Mouse (Mus musculus): ENCODE results near the gene Eef1akmt3. TPM values are rescaled to one million over a fixed set of nuclear protein-coding genes. Genes with fewer than 3 reads are reported as not detected.

Eef1akmt3 gene
- polyA plus RNA-seq, 2 experiments = 0.87 to 3.4 TPM

DNA sequence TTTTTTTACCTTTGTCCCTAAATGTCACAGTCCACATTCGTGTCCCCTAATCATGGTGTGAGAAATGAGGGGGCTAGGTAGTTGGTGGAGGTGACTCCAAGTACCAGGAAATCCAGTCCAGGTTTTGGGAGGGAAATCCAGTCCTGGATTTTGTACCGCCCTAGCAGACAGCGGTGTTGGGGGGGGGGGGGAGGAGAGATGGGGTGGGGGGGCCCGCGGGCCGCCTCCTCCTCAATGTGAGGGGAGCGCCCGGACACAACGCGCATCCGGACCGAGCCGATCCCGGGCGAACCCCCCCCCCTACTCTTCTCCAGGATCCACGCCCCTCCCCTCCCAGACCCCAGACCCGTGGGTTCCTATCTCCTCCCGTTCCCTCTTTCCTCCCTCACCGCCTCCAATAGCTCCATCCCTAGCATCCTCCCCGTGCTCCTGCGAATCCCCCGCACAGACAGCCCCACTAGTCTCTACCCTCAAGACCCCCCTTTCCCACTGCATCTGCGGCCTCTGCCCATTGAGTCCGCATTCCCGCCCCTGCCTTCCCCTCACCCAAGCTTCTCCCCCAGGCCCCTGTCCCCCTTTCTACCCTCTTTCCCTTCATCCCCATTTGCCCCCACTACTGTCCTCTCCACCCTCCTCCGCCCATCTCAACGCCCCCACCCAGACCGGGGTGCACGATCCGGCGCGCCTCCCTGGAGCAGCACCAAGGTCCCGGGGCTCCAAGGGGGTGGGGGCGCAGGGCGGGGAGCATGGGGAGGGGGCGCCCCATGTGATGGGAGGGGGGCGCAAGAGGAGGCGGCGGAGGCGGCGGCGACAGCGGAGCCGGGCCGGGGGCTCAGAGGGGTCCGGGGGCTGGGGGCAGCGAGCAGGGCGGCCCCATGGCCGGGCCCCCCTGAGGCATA, 37.6 kb upstream of the Eef1akmt3 start:
- DNase-seq (ENCODE audit: low spot score) (peak; percentile 74), ATAC-seq (ENCODE audit: low FRiP score, low read depth) (no peak; the same call in 1 of the 2 replicates)
- Histone ChIP-seq H3K27ac (replicated peaks; ENCODE audit: low read depth, low read length) (no peak overlapping the region), H3K9me3 (ENCODE audit: control insufficient read depth, low read length) (no peaks in the 10 kb centered on the region), H3K4me2 (replicated peaks; ENCODE audit: low read depth, low read length, severe bottlenecking) (peak overlapping the region; percentile 96), H3K36me3 (ENCODE audit: control insufficient read depth, insufficient read depth, low read length) (no peaks in the 10 kb centered on the region), H3K9ac (ENCODE audit: low read depth, low read length, severe bottlenecking) (peak overlapping the region; percentile 56), H3K4me3 (replicated peaks; ENCODE audit: low read length) (peak overlapping the region; percentile 52), H3K27me3 (ENCODE audit: control insufficient read depth, insufficient read depth, low read length) (peaks cover 71% of the 10 kb centered on the region), H3K4me1 (ENCODE audit: control insufficient read depth, insufficient read depth, low read length) (peaks cover 9% of the 10 kb centered on the region; the same call in 1 of the 2 replicates)
- TF ChIP-seq POLR2A (IDR thresholded peaks at IDR 0.05; ENCODE audit: borderline replicate concordance, extremely low read depth, insufficient read depth, insufficient read length) = no peak
- 2% methylated on average over 24 of the region's 49 CpGs for WGBS

DNA sequence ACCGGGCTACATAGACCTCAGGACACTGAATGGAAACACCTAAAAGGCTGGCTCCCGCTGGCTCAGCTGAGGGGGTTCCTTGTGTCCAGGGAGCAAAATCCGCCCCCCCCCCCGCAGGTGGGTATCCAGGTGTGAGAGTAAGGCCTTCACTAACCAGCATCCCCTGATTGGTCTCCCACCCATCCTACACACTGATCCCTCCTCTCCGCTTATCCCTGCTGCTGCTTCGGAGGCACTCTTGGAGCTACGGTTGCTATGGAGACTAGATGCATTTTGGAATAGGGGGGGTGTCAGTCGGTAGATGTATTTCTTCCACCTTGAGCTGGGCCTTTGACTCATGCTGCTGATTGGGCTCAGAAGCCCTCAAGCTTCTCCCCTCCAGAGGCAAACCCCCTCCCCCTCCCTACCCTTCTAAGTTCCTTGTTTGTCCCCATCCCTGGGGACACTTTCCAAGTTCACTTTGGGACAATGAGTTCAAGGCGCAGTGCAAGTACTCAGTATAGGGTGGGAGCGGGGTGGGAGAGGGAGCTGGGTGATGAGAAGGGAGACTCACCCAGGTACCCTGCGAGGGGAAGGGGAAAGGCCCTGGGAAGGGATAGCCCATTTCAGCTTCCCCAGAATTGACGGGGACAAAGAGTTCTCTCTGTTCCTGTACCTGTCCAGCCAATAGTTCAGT, 36.8 kb upstream of the Eef1akmt3 start:
- H3K36me3 ChIP-seq (ENCODE audit: control insufficient read depth, insufficient read depth, low read length) = no peaks in the 10 kb centered on the region
- DNase-seq (ENCODE audit: low spot score) (no peak), ATAC-seq (ENCODE audit: low FRiP score, low read depth) (no peak)
- H3K4me1 ChIP-seq (ENCODE audit: control insufficient read depth, insufficient read depth, low read length) = peaks cover 9% of the 10 kb centered on the region; the same call in 1 of the 2 replicates
- H3K9me3 ChIP-seq (ENCODE audit: control insufficient read depth, low read length) = no peaks in the 10 kb centered on the region
- no peak for TF ChIP-seq POLR2A (IDR thresholded peaks at IDR 0.05; ENCODE audit: borderline replicate concordance, extremely low read depth, insufficient read depth, insufficient read length)
- peak overlapping the region; percentile 96 for H3K4me2 ChIP-seq (replicated peaks; ENCODE audit: low read depth, low read length, severe bottlenecking)
- H3K27me3 ChIP-seq (ENCODE audit: control insufficient read depth, insufficient read depth, low read length) = peaks cover 65% of the 10 kb centered on the region
- no peak overlapping the region for H3K9ac ChIP-seq (ENCODE audit: low read depth, low read length, severe bottlenecking)
- no peak overlapping the region for H3K27ac ChIP-seq (replicated peaks; ENCODE audit: low read depth, low read length)
- 8% methylated on average over 11 of the region's 12 CpGs for WGBS
- H3K4me3 ChIP-seq (replicated peaks; ENCODE audit: low read length) = peak overlapping the region; percentile 52

DNA sequence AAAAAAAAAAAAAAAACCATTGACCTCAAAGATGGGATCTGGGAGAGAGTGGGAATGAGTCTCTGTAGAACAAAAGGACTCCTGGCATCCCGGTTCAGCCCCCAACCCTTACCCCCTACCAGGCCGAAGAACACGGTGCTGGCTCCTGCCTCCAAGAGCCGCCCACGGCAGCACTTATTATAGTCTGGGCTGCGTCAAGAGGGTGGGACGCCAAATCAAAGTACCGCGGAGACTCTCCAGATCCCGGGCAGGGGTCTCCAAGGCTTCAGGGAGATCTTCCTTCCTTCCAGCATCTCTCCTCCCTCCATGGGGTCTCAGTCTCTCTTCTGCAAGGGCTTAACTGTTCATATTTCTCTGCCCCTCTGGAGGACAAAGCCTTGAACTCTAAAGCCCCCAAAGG, 36.2 kb upstream of the Eef1akmt3 start:
- Histone ChIP-seq H3K9ac (ENCODE audit: low read depth, low read length, severe bottlenecking) (no peak overlapping the region), H3K4me2 (replicated peaks; ENCODE audit: low read depth, low read length, severe bottlenecking) (no peak overlapping the region), H3K9me3 (ENCODE audit: control insufficient read depth, low read length) (no peaks in the 10 kb centered on the region), H3K4me1 (ENCODE audit: control insufficient read depth, insufficient read depth, low read length) (peaks cover 9% of the 10 kb centered on the region; the same call in 1 of the 2 replicates), H3K27me3 (ENCODE audit: control insufficient read depth, insufficient read depth, low read length) (peaks cover 59% of the 10 kb centered on the region), H3K36me3 (ENCODE audit: control insufficient read depth, insufficient read depth, low read length) (no peaks in the 10 kb centered on the region), H3K4me3 (replicated peaks; ENCODE audit: low read length) (no peak overlapping the region), H3K27ac (replicated peaks; ENCODE audit: low read depth, low read length) (no peak overlapping the region)
- TF ChIP-seq POLR2A (IDR thresholded peaks at IDR 0.05; ENCODE audit: borderline replicate concordance, extremely low read depth, insufficient read depth, insufficient read length) = no peak
- DNase-seq (ENCODE audit: low spot score) = no peak
- WGBS = 4% methylated on average over 10 of the region's 10 CpGs
- ATAC-seq (ENCODE audit: low FRiP score, low read depth) = no peak

DNA sequence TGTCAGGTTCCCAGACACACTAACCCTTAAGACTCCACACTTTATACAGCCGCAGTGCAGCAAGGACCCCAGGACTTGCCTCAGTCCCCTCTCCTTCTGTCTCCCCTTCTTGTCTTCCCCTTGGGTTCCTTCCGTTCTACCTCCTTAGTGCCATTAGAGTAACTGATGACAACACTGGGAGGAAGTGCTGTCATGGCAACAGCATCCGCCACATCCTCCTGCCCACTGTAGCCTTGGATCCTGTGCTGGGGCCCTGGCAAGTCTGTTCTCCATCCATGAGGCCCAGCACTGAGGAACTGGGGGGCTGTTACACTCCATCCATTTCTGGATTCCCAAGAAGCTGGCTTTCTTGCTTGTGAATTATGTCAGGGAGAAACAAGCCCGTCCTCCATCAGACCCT, 34.8 kb upstream of the Eef1akmt3 start:
- H3K36me3 ChIP-seq (ENCODE audit: control insufficient read depth, insufficient read depth, low read length) = no peaks in the 10 kb centered on the region
- ATAC-seq (ENCODE audit: low FRiP score, low read depth) (no peak), DNase-seq (ENCODE audit: low spot score) (no peak)
- H3K4me2 ChIP-seq (replicated peaks; ENCODE audit: low read depth, low read length, severe bottlenecking) = no peak overlapping the region
- H3K9ac ChIP-seq (ENCODE audit: low read depth, low read length, severe bottlenecking) = no peak overlapping the region
- H3K9me3 ChIP-seq (ENCODE audit: control insufficient read depth, low read length) = no peaks in the 10 kb centered on the region
- peaks cover 50% of the 10 kb centered on the region for H3K27me3 ChIP-seq (ENCODE audit: control insufficient read depth, insufficient read depth, low read length)
- no peak for TF ChIP-seq POLR2A (IDR thresholded peaks at IDR 0.05; ENCODE audit: borderline replicate concordance, extremely low read depth, insufficient read depth, insufficient read length)
- 35% methylated on average over 4 of the region's 4 CpGs for WGBS
- peaks cover 11% of the 10 kb centered on the region; the same call in 1 of the 2 replicates for H3K4me1 ChIP-seq (ENCODE audit: control insufficient read depth, insufficient read depth, low read length)
- H3K27ac ChIP-seq (replicated peaks; ENCODE audit: low read depth, low read length) = no peak overlapping the region
- no peak overlapping the region for H3K4me3 ChIP-seq (replicated peaks; ENCODE audit: low read length)

DNA sequence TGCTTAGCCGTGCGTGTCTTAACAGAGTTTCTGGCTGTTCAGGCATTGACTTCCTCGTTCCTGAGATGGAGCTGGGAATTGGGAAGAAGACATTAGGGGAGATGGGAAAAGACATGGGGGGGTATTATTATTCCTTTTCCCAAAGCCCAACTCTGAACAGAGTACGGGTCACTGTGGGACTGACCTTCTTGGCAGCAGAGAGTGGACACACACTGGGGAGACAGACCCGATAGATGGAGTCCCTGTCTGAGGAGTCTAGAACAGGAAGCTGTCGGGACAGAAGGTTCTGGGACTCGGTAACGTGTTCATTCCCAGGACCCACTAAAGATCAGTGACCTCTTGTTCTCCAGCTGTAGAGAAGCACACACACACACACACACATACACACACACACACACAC, 34.3 kb upstream of the Eef1akmt3 start:
- TF ChIP-seq POLR2A (IDR thresholded peaks at IDR 0.05; ENCODE audit: borderline replicate concordance, extremely low read depth, insufficient read depth, insufficient read length) = no peak
- Histone ChIP-seq H3K4me1 (ENCODE audit: control insufficient read depth, insufficient read depth, low read length) (peaks cover 15% of the 10 kb centered on the region; the same call in 1 of the 2 replicates), H3K4me3 (replicated peaks; ENCODE audit: low read length) (no peak overlapping the region), H3K36me3 (ENCODE audit: control insufficient read depth, insufficient read depth, low read length) (no peaks in the 10 kb centered on the region), H3K27me3 (ENCODE audit: control insufficient read depth, insufficient read depth, low read length) (peaks cover 46% of the 10 kb centered on the region), H3K4me2 (replicated peaks; ENCODE audit: low read depth, low read length, severe bottlenecking) (no peak overlapping the region), H3K9ac (ENCODE audit: low read depth, low read length, severe bottlenecking) (no peak overlapping the region), H3K27ac (replicated peaks; ENCODE audit: low read depth, low read length) (no peak overlapping the region), H3K9me3 (ENCODE audit: control insufficient read depth, low read length) (no peaks in the 10 kb centered on the region)
- ATAC-seq (ENCODE audit: low FRiP score, low read depth) = no peak
- 65% methylated on average over 8 of the region's 8 CpGs for WGBS
- DNase-seq (ENCODE audit: low spot score) = no peak
